Mouse (Mus musculus): Measurements from ENCODE around the gene Cdc16. TPM values are rescaled to one million over a fixed set of nuclear protein-coding genes. Genes with fewer than 3 reads are reported as not detected.
A peak's percentile ranks its signal among the peaks of the same experiment; 100 is the strongest.

The Cdc16 gene
- polyA plus RNA-seq, 1 experiment from 2014 or later, result 181 TPM

DNA sequence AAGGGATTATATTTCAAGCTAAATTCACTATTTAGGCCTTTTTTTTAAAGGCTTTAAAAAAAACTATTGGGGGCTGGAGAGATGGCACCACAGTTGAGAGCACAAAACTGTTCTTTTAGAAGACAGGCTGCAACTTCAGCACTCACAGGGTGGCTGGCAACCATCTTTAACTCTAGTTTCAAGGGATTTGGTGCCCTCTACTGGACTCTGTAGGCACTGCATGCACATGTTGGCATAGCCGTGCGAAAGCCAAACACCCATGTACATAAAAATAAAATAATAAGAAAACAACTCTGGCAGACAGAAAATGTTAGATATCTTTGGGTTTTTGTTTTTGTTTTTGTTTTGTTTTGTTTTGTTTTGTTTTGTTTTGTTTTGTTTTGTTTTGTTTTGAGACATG is 3.8 kb upstream of the Cdc16 start:
- Histone ChIP-seq H3K4me1 (ENCODE audit: insufficient read depth, low read length) (peaks cover 7% of the 10 kb centered on the region), H3K36me3 (ENCODE audit: insufficient read depth, low read length) (no peaks in the 10 kb centered on the region), H3K9me3 (ENCODE audit: low read length) (no peaks in the 10 kb centered on the region), H3K4me2 (replicated peaks; ENCODE audit: low read depth, low read length) (no peak overlapping the region), H3K9ac (replicated peaks; ENCODE audit: low read length) (no peak overlapping the region), H3K27ac (ENCODE audit: low read length) (no peak overlapping the region), H3K27me3 (ENCODE audit: insufficient read depth, low read length) (no peaks in the 10 kb centered on the region), H3K4me3 (ENCODE audit: low read length) (no peak overlapping the region)
- WGBS, result 22% methylated on average over 2 of the region's 2 CpGs
- ATAC-seq (ENCODE audit: low FRiP score, low TSS enrichment), result no peak

DNA sequence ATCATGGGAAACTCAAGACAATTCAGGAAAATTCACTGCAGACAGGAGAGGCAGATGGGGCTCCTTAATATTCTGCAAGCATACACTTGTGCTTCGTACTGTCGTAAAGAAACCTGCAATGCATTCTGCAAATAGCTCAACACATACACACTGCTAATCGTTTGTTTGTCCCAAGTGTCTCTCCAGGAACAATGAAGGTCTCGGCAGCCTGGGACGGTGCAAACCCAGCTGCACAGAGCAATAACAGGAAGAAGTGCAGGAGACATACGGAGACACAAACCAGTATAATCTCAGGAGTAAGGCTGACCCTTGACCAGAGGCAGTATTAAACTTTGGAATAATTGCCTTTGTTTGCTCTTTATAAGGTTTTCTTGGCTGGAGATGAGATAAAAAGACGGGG is 996 bp upstream of the Cdc16 start:
- H3K9ac ChIP-seq (replicated peaks; ENCODE audit: low read length), result no peak overlapping the region

DNA sequence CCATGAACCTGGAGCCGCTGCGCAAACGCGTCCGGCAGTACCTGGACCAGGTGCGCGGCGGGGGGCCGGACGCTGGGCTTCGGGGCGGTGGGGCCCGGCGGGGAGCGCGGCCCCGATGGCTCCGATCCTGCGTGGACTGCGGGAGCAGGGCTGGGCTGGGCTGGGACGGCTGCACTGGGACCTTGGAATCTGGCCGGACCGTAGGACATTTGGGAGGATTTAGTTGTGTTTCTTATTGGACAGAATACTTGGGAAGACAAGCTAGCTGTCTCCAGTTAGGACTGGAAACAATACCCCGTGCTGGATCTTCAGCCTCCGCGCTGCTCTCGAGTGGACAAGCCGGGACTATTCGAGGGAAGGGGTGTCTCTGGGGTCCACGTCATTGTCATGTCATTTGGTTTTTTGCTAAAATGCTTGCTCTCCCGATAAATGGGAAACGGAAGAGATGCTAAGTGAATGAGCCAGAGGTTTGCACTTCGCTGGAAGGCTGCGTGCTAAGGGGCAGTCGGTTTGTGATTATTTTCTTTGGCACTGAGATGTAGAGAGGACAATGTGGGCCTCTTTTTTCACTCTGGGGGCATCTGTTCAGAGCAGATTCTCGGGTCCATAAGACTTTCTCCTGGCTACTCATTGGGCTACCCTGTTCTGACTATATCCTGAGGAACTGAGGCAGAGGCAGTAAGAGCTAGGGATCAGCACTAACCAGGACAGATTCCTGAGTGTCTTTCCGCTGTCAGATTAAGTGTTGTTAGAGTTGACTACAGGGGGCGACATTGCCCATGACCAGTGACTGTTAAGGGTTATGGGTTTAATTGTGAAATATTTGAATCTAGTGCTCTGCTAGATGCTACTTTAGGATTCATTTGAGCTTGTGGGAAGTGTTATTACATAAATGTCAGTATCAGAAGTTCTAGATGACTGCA is 590 bp downstream of the Cdc16 start:
- WGBS, result under 1% methylated on average over 35 of the region's 38 CpGs
- peak overlapping the region; percentile 70 for H3K4me2 ChIP-seq (replicated peaks; ENCODE audit: low read depth, low read length)
- H3K9me3 ChIP-seq (ENCODE audit: low read length), result no peaks in the 10 kb centered on the region
- peaks cover 18% of the 10 kb centered on the region for H3K36me3 ChIP-seq (ENCODE audit: insufficient read depth, low read length)
- peak overlapping the region; percentile 76 for H3K4me3 ChIP-seq (ENCODE audit: low read length)
- H3K9ac ChIP-seq (replicated peaks; ENCODE audit: low read length), result peak overlapping the region; percentile 93
- peaks cover 17% of the 10 kb centered on the region for H3K4me1 ChIP-seq (ENCODE audit: insufficient read depth, low read length)
- no peaks in the 10 kb centered on the region for H3K27me3 ChIP-seq (ENCODE audit: insufficient read depth, low read length)
- ATAC-seq (ENCODE audit: low FRiP score, low TSS enrichment), result peak; percentile 82
- H3K27ac ChIP-seq (ENCODE audit: low read length), result peak overlapping the region; percentile 83

More for the DNA sequence above, 996 bp upstream of the Cdc16 start:
- WGBS, result 52% methylated on average over 7 of the region's 7 CpGs
- Histone ChIP-seq H3K27ac (ENCODE audit: low read length) (no peak overlapping the region), H3K4me1 (ENCODE audit: insufficient read depth, low read length) (peaks cover 17% of the 10 kb centered on the region), H3K27me3 (ENCODE audit: insufficient read depth, low read length) (no peaks in the 10 kb centered on the region), H3K4me3 (ENCODE audit: low read length) (no peak overlapping the region), H3K36me3 (ENCODE audit: insufficient read depth, low read length) (peaks cover 7% of the 10 kb centered on the region), H3K4me2 (replicated peaks; ENCODE audit: low read depth, low read length) (no peak overlapping the region; the same call in 1 of the 2 replicates), H3K9me3 (ENCODE audit: low read length) (no peaks in the 10 kb centered on the region)
- no peak for ATAC-seq (ENCODE audit: low FRiP score, low TSS enrichment)

DNA sequence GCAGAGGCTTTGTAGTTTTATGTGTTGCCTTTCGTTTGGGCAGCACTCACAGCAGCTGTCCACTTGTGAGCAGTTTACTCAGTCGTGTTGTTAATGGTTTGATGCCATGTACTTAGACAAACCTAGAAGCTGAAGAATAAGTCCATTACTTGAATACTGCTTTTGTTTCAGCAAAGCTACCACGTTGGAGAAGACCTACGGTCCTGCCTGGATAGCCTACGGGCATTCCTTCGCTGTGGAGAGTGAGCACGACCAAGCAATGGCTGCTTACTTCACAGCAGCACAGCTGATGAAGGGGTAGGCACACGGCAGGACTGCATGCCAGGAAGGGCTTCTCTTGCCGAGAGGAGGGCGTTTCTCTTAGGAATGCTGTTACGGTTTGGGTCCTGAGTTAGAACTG is 11.7 kb downstream of the Cdc16 start:
- no peak overlapping the region for H3K4me2 ChIP-seq (replicated peaks; ENCODE audit: low read depth, low read length)
- H3K36me3 ChIP-seq (ENCODE audit: insufficient read depth, low read length), result peaks cover 76% of the 10 kb centered on the region
- no peak for ATAC-seq (ENCODE audit: low FRiP score, low TSS enrichment)
- H3K27me3 ChIP-seq (ENCODE audit: insufficient read depth, low read length), result no peaks in the 10 kb centered on the region
- H3K4me1 ChIP-seq (ENCODE audit: insufficient read depth, low read length), result no peaks in the 10 kb centered on the region
- H3K27ac ChIP-seq (ENCODE audit: low read length), result no peak overlapping the region
- H3K9me3 ChIP-seq (ENCODE audit: low read length), result no peaks in the 10 kb centered on the region
- WGBS, result 86% methylated on average over 11 of the region's 11 CpGs
- no peak overlapping the region for H3K4me3 ChIP-seq (ENCODE audit: low read length)
- no peak overlapping the region for H3K9ac ChIP-seq (replicated peaks; ENCODE audit: low read length)

DNA sequence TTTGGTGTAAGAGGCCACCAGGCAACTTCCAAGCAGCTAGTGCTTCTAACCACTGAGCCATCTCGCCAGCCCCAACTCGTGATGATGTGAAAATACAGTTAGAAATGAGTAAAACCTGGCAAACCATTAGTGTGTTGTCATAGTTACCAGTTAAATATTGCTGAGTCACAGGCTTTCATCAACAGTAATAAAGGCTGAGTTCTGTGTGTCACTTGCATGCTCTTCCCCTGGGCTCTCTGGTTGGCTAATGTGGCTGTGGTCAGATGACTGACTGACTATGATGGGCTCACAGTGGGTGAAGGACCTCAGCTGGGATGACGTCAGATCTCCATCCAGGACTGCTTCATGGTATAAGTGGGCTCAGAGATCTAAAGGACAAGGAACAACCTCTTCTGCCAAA is 23.1 kb downstream of the Cdc16 start:
- ATAC-seq (ENCODE audit: low FRiP score, low TSS enrichment), result no peak
- Histone ChIP-seq H3K36me3 (ENCODE audit: insufficient read depth, low read length) (peaks cover 51% of the 10 kb centered on the region), H3K4me2 (replicated peaks; ENCODE audit: low read depth, low read length) (no peak overlapping the region), H3K9me3 (ENCODE audit: low read length) (no peaks in the 10 kb centered on the region), H3K4me3 (ENCODE audit: low read length) (no peak overlapping the region), H3K27me3 (ENCODE audit: insufficient read depth, low read length) (no peaks in the 10 kb centered on the region), H3K9ac (replicated peaks; ENCODE audit: low read length) (no peak overlapping the region), H3K27ac (ENCODE audit: low read length) (no peak overlapping the region), H3K4me1 (ENCODE audit: insufficient read depth, low read length) (peaks cover 7% of the 10 kb centered on the region)
- 84% methylated on average over 3 of the region's 3 CpGs for WGBS

DNA sequence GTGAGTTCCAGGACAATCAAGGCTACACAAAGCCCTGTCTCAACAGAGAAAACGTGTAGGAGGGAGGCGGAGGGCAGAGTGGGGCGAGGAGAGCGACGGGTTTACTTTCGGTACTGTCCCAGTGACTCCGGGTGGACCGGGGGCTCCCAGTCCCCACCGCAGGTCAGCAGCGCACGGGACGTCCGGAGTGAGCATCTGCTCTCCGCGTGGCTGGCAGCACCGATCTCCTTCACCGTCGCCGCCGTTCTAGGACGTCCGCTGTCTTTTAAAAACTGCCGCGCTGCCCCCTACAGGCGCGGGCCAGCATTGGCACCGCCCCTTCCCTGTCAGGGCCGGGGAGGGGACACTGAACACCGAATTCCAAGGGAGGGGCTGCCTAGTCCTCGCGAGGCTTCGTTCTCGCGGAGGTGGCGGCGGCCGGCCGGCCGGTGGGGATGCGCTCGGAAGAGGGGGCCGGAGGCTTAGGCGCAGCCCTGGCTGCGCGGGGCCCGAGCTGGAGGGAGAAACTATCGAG is 27.8 kb downstream of the Cdc16 start, which contains the start of gene Upf3a:
Gene Upf3a (plus strand): TSS at position 366 of the 514 bp plus-strand sequence.
- peaks cover 9% of the 10 kb centered on the region for H3K4me1 ChIP-seq (ENCODE audit: insufficient read depth, low read length)
- no peaks in the 10 kb centered on the region for H3K27me3 ChIP-seq (ENCODE audit: insufficient read depth, low read length)
- peak within 1 kb of the TSS; percentile 56 for H3K4me2 ChIP-seq (replicated peaks; ENCODE audit: low read depth, low read length)
- peaks cover 31% of the 10 kb centered on the region for H3K36me3 ChIP-seq (ENCODE audit: insufficient read depth, low read length)
- no peaks in the 10 kb centered on the region for H3K9me3 ChIP-seq (ENCODE audit: low read length)
- peak; percentile 95 for ATAC-seq (ENCODE audit: low FRiP score, low TSS enrichment)
- H3K27ac ChIP-seq (ENCODE audit: low read length), result peak within 1 kb of the TSS; percentile 97
- H3K9ac ChIP-seq (replicated peaks; ENCODE audit: low read length), result peak within 1 kb of the TSS; percentile 98
- WGBS, result under 1% methylated on average over 46 of the region's 47 CpGs
- peak within 1 kb of the TSS; percentile 69 for H3K4me3 ChIP-seq (ENCODE audit: low read length)

DNA sequence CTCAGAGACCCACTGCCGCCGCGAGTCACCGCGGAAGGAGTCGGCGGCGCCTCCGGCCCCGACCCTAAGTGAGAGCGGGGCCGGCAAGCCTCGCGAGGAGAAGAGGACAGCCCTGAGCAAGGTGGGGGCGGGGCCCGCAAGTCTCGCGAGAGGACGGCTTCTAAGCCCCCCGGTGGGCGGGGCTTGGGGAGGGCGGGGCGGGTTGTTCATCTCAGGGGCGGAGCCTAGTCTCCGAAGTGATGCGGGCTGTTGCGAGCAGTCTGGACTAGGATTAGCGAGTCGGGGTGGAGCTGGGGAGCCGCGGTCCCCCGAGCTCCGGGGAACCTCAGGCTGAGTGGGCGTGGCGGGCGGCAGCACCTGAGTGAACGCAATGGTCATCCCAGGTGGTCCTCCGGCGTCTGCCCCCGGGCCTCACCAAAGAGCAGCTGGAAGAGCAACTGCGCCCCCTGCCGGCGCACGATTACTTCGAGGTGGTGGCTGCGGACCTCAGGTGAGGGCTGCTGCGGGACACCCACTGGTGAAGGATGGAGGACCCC is 28.4 kb downstream of the Cdc16 start:
- Histone ChIP-seq H3K9me3 (ENCODE audit: low read length) (no peaks in the 10 kb centered on the region), H3K36me3 (ENCODE audit: insufficient read depth, low read length) (peaks cover 26% of the 10 kb centered on the region), H3K27ac (ENCODE audit: low read length) (peak overlapping the region; percentile 97), H3K4me2 (replicated peaks; ENCODE audit: low read depth, low read length) (peak overlapping the region; percentile 56), H3K4me1 (ENCODE audit: insufficient read depth, low read length) (peaks cover 9% of the 10 kb centered on the region), H3K27me3 (ENCODE audit: insufficient read depth, low read length) (no peaks in the 10 kb centered on the region), H3K9ac (replicated peaks; ENCODE audit: low read length) (peak overlapping the region; percentile 98), H3K4me3 (ENCODE audit: low read length) (peak overlapping the region; percentile 69)
- peak; percentile 97 for ATAC-seq (ENCODE audit: low FRiP score, low TSS enrichment)
- WGBS, result under 1% methylated on average over 41 of the region's 47 CpGs

DNA sequence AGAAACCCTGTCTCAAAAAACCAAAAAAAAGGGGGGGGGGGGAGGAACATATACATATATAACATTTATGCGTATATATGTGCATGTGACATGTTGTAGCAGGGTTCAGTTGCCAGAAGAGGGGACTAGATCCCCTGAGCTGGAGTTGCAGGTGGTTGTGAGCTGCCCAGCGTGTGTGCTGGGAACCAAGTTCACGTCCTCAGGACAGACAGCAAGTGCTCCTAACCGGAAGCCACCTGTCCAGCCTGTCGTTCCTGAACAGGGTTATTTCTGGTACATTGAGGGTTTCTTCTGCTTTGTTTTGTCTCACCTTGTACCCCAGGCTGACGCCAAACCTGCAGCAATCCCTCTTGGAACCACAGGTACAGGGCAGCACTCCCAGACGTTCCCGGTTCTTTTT is 32.1 kb downstream of the Cdc16 start:
- H3K27me3 ChIP-seq (ENCODE audit: insufficient read depth, low read length), result no peaks in the 10 kb centered on the region
- no peaks in the 10 kb centered on the region for H3K9me3 ChIP-seq (ENCODE audit: low read length)
- peaks cover 6% of the 10 kb centered on the region for H3K4me1 ChIP-seq (ENCODE audit: insufficient read depth, low read length)
- ATAC-seq (ENCODE audit: low FRiP score, low TSS enrichment), result no peak
- H3K27ac ChIP-seq (ENCODE audit: low read length), result no peak overlapping the region
- H3K9ac ChIP-seq (replicated peaks; ENCODE audit: low read length), result no peak overlapping the region
- no peak overlapping the region for H3K4me3 ChIP-seq (ENCODE audit: low read length)
- 95% methylated on average over 8 of the region's 8 CpGs for WGBS
- H3K36me3 ChIP-seq (ENCODE audit: insufficient read depth, low read length), result peaks cover 30% of the 10 kb centered on the region
- H3K4me2 ChIP-seq (replicated peaks; ENCODE audit: low read depth, low read length), result no peak overlapping the region

DNA sequence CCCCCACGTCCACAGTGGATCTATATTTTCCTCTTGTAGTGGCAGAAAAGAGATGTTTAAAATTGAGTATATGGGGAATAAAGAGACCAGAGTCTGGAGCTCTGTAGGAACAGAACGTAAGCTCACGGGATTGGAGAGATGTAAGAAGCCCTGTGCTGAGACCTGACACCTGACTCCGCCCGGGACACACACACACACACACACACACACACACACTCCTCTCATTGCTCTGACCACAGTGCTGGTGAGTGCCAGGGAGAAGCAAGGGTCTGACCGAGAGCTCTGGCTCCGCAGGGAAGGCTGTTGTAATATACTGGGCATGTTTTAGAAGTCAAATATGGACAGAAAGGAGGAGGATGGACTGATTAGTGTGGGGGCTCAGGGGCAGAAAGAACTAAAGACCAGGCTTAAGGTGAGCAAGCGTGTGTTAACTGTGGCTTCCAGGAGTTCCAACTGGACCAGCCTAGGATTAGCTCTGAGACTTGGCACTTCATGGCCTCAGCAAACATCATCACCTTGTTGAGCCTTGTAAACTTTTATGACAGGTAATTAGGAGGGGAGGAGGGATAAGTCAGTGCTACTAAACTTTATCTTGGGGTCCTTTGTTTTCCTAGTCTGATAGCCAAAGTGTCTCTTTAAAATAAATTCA is 35.7 kb downstream of the Cdc16 start:
- H3K27ac ChIP-seq (ENCODE audit: low read length), result no peak overlapping the region
- 77% methylated on average over 8 of the region's 8 CpGs for WGBS
- no peak for ATAC-seq (ENCODE audit: low FRiP score, low TSS enrichment)
- H3K27me3 ChIP-seq (ENCODE audit: insufficient read depth, low read length), result no peaks in the 10 kb centered on the region
- peaks cover 59% of the 10 kb centered on the region for H3K36me3 ChIP-seq (ENCODE audit: insufficient read depth, low read length)
- H3K4me2 ChIP-seq (replicated peaks; ENCODE audit: low read depth, low read length), result no peak overlapping the region
- no peaks in the 10 kb centered on the region for H3K4me1 ChIP-seq (ENCODE audit: insufficient read depth, low read length)
- no peaks in the 10 kb centered on the region for H3K9me3 ChIP-seq (ENCODE audit: low read length)
- no peak overlapping the region for H3K9ac ChIP-seq (replicated peaks; ENCODE audit: low read length)
- H3K4me3 ChIP-seq (ENCODE audit: low read length), result no peak overlapping the region

All from kidney, embryonic 16.5 days (tissue).